Mouse (Mus musculus) neural tube, embryonic 15.5 days (tissue): ENCODE results near the gene Cox6a1. TPM values are rescaled to one million over a fixed set of nuclear protein-coding genes. Genes with fewer than 3 reads are reported as not detected.
"Not testable (repeated sequence)": the region's sequence is repeated elsewhere in the genome, so short reads cannot be mapped to it uniquely, and the experiment has no call there.

ENCODE experiments used
- ATAC-seq: fragments of 200-750 bp; cut with Nextera tagmentation; 2 replicates; pipeline ENCODE4 v1.8.0; 2017; ENCODE audit warnings: mild to moderate bottlenecking, moderate TSS enrichment, moderate library complexity; ENCODE audit not compliant: low FRiP score
- H3K27ac ChIP-seq: fragments of 300-500 bp; sonication (generic); replicated peaks from 2 replicates; pipeline ENCODE4 v1.5.1; 2015; ENCODE audit warnings: mild to moderate bottlenecking, inconsistent platforms
- H3K27me3 ChIP-seq: fragments of 300-500 bp; sonication (generic); replicated peaks from 2 replicates; pipeline ENCODE4 v1.6.1; 2015; ENCODE audit warnings: inconsistent platforms
- H3K36me3 ChIP-seq: fragments of 300-500 bp; sonication (generic); 2 replicates; pipeline ENCODE4 v1.6.1; 2015; ENCODE audit warnings: inconsistent platforms
- H3K4me1 ChIP-seq: fragments of 300-500 bp; sonication (generic); 2 replicates; pipeline ENCODE4 v1.6.1; 2015; ENCODE audit warnings: inconsistent platforms
- H3K4me2 ChIP-seq: fragments of 300-500 bp; sonication (generic); 2 replicates; pipeline ENCODE4 v1.6.1; 2015; ENCODE audit warnings: inconsistent platforms, mild to moderate bottlenecking, moderate library complexity
- H3K4me3 ChIP-seq: fragments of 300-500 bp; sonication (generic); replicated peaks from 2 replicates; pipeline ENCODE4 v1.5.1; 2015; ENCODE audit warnings: mild to moderate bottlenecking, inconsistent platforms
- H3K9ac ChIP-seq: fragments of 300-500 bp; sonication (generic); replicated peaks from 2 replicates; pipeline ENCODE4 v1.6.1; 2015; ENCODE audit warnings: mild to moderate bottlenecking, inconsistent platforms
- H3K9me3 ChIP-seq: fragments of 300-500 bp; sonication (generic); replicated peaks from 2 replicates; pipeline ENCODE4 v1.6.1; 2016; ENCODE audit warnings: inconsistent platforms
- WGBS: fragments of 180-500 bp; shearing (Covaris S2); methylation state at CpG from one replicate; pipeline ENCODE4 v1.1.7; 2015; ENCODE audit warnings: mixed read lengths; 5-methylcytosine and 5-hydroxymethylcytosine counted together
- polyA plus RNA-seq: library from polyadenylated mRNA; unstranded; fragments of >200 nt; fragmentation: Nextera tagmentation; extraction: Ambion mirVana; gene quantifications from 2 replicates; pipeline ENCODE4 v1.2.1, GENCODE M21; 2015

Cox6a1 gene
- polyA plus RNA-seq, 1 experiment from 2014 or later = 1,358 TPM

- peaks cover 37% of the 10 kb centered on the region for H3K4me1 ChIP-seq
- H3K27me3 ChIP-seq = no peaks in the 10 kb centered on the region
- no peaks in the 10 kb centered on the region for H3K9me3 ChIP-seq
- no peak overlapping the region for H3K9ac ChIP-seq
- H3K4me2 ChIP-seq = peak overlapping the region; percentile 10; the same call in 1 of the 2 replicates
- peak overlapping the region; percentile 62 for H3K27ac ChIP-seq
- ATAC-seq = no peak
- no peak overlapping the region for H3K4me3 ChIP-seq
- 5% methylated on average over 10 of the region's 10 CpGs for WGBS
- no peaks in the 10 kb centered on the region for H3K36me3 ChIP-seq
Observed at GRCm38 (mm10) chr5:115317645-115318328, 31.0 kb downstream of the Cox6a1 start.

GRCm38 (mm10) chr5:115316968-115317644 is 31.7 kb downstream of the Cox6a1 start:
- H3K27me3 ChIP-seq = no peaks in the 10 kb centered on the region
- peaks cover 37% of the 10 kb centered on the region for H3K4me1 ChIP-seq
- 2% methylated on average over 14 of the region's 14 CpGs for WGBS
- no peak overlapping the region for H3K4me3 ChIP-seq
- H3K4me2 ChIP-seq = peak overlapping the region; percentile 9; the same call in 1 of the 2 replicates
- H3K27ac ChIP-seq = peak overlapping the region; percentile 62
- no peak for ATAC-seq
- H3K36me3 ChIP-seq = no peaks in the 10 kb centered on the region
- H3K9ac ChIP-seq = no peak overlapping the region
- no peaks in the 10 kb centered on the region for H3K9me3 ChIP-seq

GRCm38 (mm10) chr5:115313668-115313943 is 35.2 kb downstream of the Cox6a1 start:
- 43% methylated on average over 5 of the region's 5 CpGs for WGBS

GRCm38 (mm10) chr5:115312816-115313667 is 35.7 kb downstream of the Cox6a1 start:
- Histone ChIP-seq H3K4me2 (no peak overlapping the region), H3K27me3 (no peaks in the 10 kb centered on the region), H3K27ac (no peak overlapping the region), H3K4me1 (peaks cover 19% of the 10 kb centered on the region), H3K4me3 (no peak overlapping the region), H3K36me3 (no peaks in the 10 kb centered on the region), H3K9me3 (no peaks in the 10 kb centered on the region), H3K9ac (no peak overlapping the region)
- no peak for ATAC-seq
- 76% methylated on average over 10 of the region's 10 CpGs for WGBS

More at GRCm38 (mm10) chr5:115313668-115313943, 35.2 kb downstream of the Cox6a1 start:
- H3K9ac ChIP-seq = no peak overlapping the region
- H3K9me3 ChIP-seq = no peaks in the 10 kb centered on the region
- no peaks in the 10 kb centered on the region for H3K27me3 ChIP-seq
- no peak for ATAC-seq
- no peak overlapping the region for H3K4me2 ChIP-seq
- H3K27ac ChIP-seq = no peak overlapping the region
- H3K4me3 ChIP-seq = no peak overlapping the region
- H3K36me3 ChIP-seq = no peaks in the 10 kb centered on the region
- H3K4me1 ChIP-seq = peaks cover 24% of the 10 kb centered on the region

GRCm38 (mm10) chr5:115312354-115312753 is 36.4 kb downstream of the Cox6a1 start:
- Histone ChIP-seq H3K4me2 (no peak overlapping the region), H3K9me3 (no peaks in the 10 kb centered on the region), H3K4me3 (no peak overlapping the region), H3K36me3 (no peaks in the 10 kb centered on the region), H3K27ac (no peak overlapping the region), H3K4me1 (peaks cover 12% of the 10 kb centered on the region), H3K9ac (no peak overlapping the region), H3K27me3 (no peaks in the 10 kb centered on the region)
- 88% methylated on average over 4 of the region's 4 CpGs for WGBS
- no peak for ATAC-seq

GRCm38 (mm10) chr5:115302190-115302589 is 46.6 kb downstream of the Cox6a1 start:
- ATAC-seq, H3K9me3 ChIP-seq, H3K27ac ChIP-seq, H3K9ac ChIP-seq, H3K27me3 ChIP-seq, H3K4me3 ChIP-seq: not testable (repeated sequence)
- 90% methylated on average over 5 of the region's 7 CpGs for WGBS
- H3K4me2 ChIP-seq = peak overlapping the region; percentile 65
- H3K4me1 ChIP-seq = peaks cover 32% of the 10 kb centered on the region
- H3K36me3 ChIP-seq = peaks cover 16% of the 10 kb centered on the region

GRCm38 (mm10) chr5:115301615-115302014 is 47.2 kb downstream of the Cox6a1 start:
- H3K4me1 ChIP-seq = peaks cover 34% of the 10 kb centered on the region
- peak overlapping the region; percentile 52 for H3K9ac ChIP-seq
- no peak; the same call in 1 of the 2 replicates for ATAC-seq
- 28% methylated on average over 13 of the region's 13 CpGs for WGBS
- H3K36me3 ChIP-seq = peaks cover 21% of the 10 kb centered on the region
- peak overlapping the region; percentile 65 for H3K4me2 ChIP-seq
- peak overlapping the region; percentile 78 for H3K27ac ChIP-seq
- no peaks in the 10 kb centered on the region for H3K27me3 ChIP-seq
- H3K4me3 ChIP-seq = peak overlapping the region; percentile 82
- H3K9me3 ChIP-seq = no peaks in the 10 kb centered on the region

- H3K9ac ChIP-seq = peak within 1 kb of the TSS; percentile 88
- peaks cover 27% of the 10 kb centered on the region for H3K36me3 ChIP-seq
- no peaks in the 10 kb centered on the region for H3K27me3 ChIP-seq
- peak within 1 kb of the TSS; percentile 82 for H3K4me3 ChIP-seq
- H3K4me2 ChIP-seq = peak within 1 kb of the TSS; percentile 70
- H3K27ac ChIP-seq = peak within 1 kb of the TSS; percentile 93
- no peaks in the 10 kb centered on the region for H3K9me3 ChIP-seq
- peak; percentile 97 for ATAC-seq
- peaks cover 34% of the 10 kb centered on the region for H3K4me1 ChIP-seq
- WGBS = under 1% methylated on average over 66 of the region's 66 CpGs
Observed at GRCm38 (mm10) chr5:115300792-115301614, 47.8 kb downstream of the Cox6a1 start, which contains the start of gene Dynll1. TSS of gene Dynll1 (minus strand) at chr5:115300999.

GRCm38 (mm10) chr5:115300035-115300744 is 48.6 kb downstream of the Cox6a1 start:
- Histone ChIP-seq H3K9me3 (no peaks in the 10 kb centered on the region), H3K27me3 (no peaks in the 10 kb centered on the region), H3K4me2 (peak overlapping the region; percentile 70), H3K4me1 (peaks cover 34% of the 10 kb centered on the region), H3K9ac (peak overlapping the region; percentile 88), H3K4me3 (peak overlapping the region; percentile 82), H3K36me3 (peaks cover 35% of the 10 kb centered on the region), H3K27ac (peak overlapping the region; percentile 93)
- WGBS = under 1% methylated on average over 46 of the region's 46 CpGs
- ATAC-seq = peak; percentile 62

- 88% methylated on average over 10 of the region's 10 CpGs for WGBS
- peaks cover 63% of the 10 kb centered on the region for H3K36me3 ChIP-seq
- no peaks in the 10 kb centered on the region for H3K27me3 ChIP-seq
- H3K4me1 ChIP-seq = peaks cover 24% of the 10 kb centered on the region
- H3K27ac ChIP-seq = no peak overlapping the region
- H3K4me2 ChIP-seq = no peak overlapping the region
- no peak for ATAC-seq
- no peaks in the 10 kb centered on the region for H3K9me3 ChIP-seq
- H3K9ac ChIP-seq = no peak overlapping the region
- no peak overlapping the region for H3K4me3 ChIP-seq
Observed at GRCm38 (mm10) chr5:115296347-115296746, 52.4 kb downstream of the Cox6a1 start.
